Mouse (Mus musculus) hindbrain, embryonic 16.5 days (tissue): Measurements from ENCODE around the gene Pip4p1. TPM values are rescaled to one million over a fixed set of nuclear protein-coding genes. Genes with fewer than 3 reads are reported as not detected.
A peak's percentile ranks its signal among the peaks of the same experiment; 100 is the strongest.
"Not testable (repeated sequence)": the region's sequence is repeated elsewhere in the genome, so short reads cannot be mapped to it uniquely, and the experiment has no call there.

Experiments
- ATAC-seq: fragments of 200-750 bp; cut with Nextera tagmentation; 2 replicates; pipeline ENCODE4 v1.8.0; 2017; ENCODE audit warnings: moderate TSS enrichment, moderate library complexity
- H3K27ac ChIP-seq: fragments of 300-500 bp; sonication (generic); 2 replicates; pipeline ENCODE4 v1.5.1; 2014; ENCODE audit warnings: low read depth, mild to moderate bottlenecking, control low read depth, low read length, moderate library complexity
- H3K27me3 ChIP-seq: fragments of 300-500 bp; sonication (generic); replicated peaks from 2 replicates; pipeline ENCODE4 v1.6.1; 2014; ENCODE audit warnings: low read length; ENCODE audit not compliant: control insufficient read depth, insufficient read depth
- H3K36me3 ChIP-seq: fragments of 300-500 bp; sonication (generic); 2 replicates; pipeline ENCODE4 v1.6.1; 2014; ENCODE audit warnings: mild to moderate bottlenecking, low read length, moderate library complexity, mixed read lengths; ENCODE audit not compliant: control insufficient read depth, insufficient read depth
- H3K4me1 ChIP-seq: fragments of 300-500 bp; sonication (generic); 2 replicates; pipeline ENCODE4 v1.6.1; 2014; ENCODE audit warnings: low read depth, low read length; ENCODE audit not compliant: control insufficient read depth, insufficient read depth
- H3K4me2 ChIP-seq: fragments of 300-500 bp; sonication (generic); 2 replicates; pipeline ENCODE4 v1.6.1; 2014; ENCODE audit warnings: mild to moderate bottlenecking, low read length, control low read depth, moderate library complexity
- H3K4me3 ChIP-seq: fragments of 300-500 bp; sonication (generic); 2 replicates; pipeline ENCODE4 v1.5.1; 2014; ENCODE audit warnings: mild to moderate bottlenecking, low read length, control low read depth, moderate library complexity
- H3K9ac ChIP-seq: fragments of 300-500 bp; sonication (generic); 2 replicates; pipeline ENCODE4 v1.6.1; 2014; ENCODE audit warnings: low read depth, mild to moderate bottlenecking, control low read depth, low read length, moderate library complexity
- H3K9me3 ChIP-seq: fragments of 300-500 bp; sonication (generic); 2 replicates; pipeline ENCODE4 v1.6.1; 2014; ENCODE audit warnings: mild to moderate bottlenecking, low read length, moderate library complexity; ENCODE audit not compliant: control insufficient read depth
- WGBS: fragments of 180-500 bp; shearing (Covaris S2); extraction: QIAGEN DNeasy Blood & Tissue Kit; methylation state at CpG from one replicate; pipeline ENCODE4 v1.1.7; 2014; 5-methylcytosine and 5-hydroxymethylcytosine counted together
- polyA plus RNA-seq: library from polyadenylated mRNA; unstranded; fragments of >200 nt; fragmentation: Nextera tagmentation; extraction: Ambion mirVana; gene quantifications from 2 replicates; pipeline ENCODE4 v1.2.1, GENCODE M21; 2015

Pip4p1 gene
- polyA plus RNA-seq, 1 experiment from 2014 or later: 104 TPM

GRCm38 (mm10) chr14:50944668-50945033 is 14.0 kb upstream of the Pip4p1 start:
- ATAC-seq: peak; percentile 97
- Histone ChIP-seq H3K4me2 (peak overlapping the region; percentile 59), H3K9ac (peak overlapping the region; percentile 61), H3K27ac (peak overlapping the region; percentile 79), H3K4me3 (peak overlapping the region; percentile 48)
- H3K9me3 ChIP-seq, H3K36me3 ChIP-seq, H3K27me3 ChIP-seq, H3K4me1 ChIP-seq: not testable (repeated sequence)
- WGBS: 0% methylated on average over 15 of the region's 15 CpGs

GRCm38 (mm10) chr14:50943932-50944667 is 13.4 kb upstream of the Pip4p1 start, which contains the start of gene Gm49342:
Gene Gm49342 (plus strand): TSS chr14:50944517.
- peak within 1 kb of the TSS; percentile 79 for H3K27ac ChIP-seq
- 16% methylated on average over 31 of the region's 31 CpGs for WGBS

GRCm38 (mm10) chr14:50938940-50939339 is 8.3 kb upstream of the Pip4p1 start:
- WGBS: 52% methylated on average over 2 of the region's 2 CpGs
- Histone ChIP-seq H3K4me1 (no peaks in the 10 kb centered on the region), H3K4me2 (no peak overlapping the region), H3K9ac (no peak overlapping the region), H3K9me3 (no peaks in the 10 kb centered on the region), H3K36me3 (no peaks in the 10 kb centered on the region), H3K4me3 (no peak overlapping the region), H3K27ac (no peak overlapping the region), H3K27me3 (no peaks in the 10 kb centered on the region)
- ATAC-seq: no peak

More at GRCm38 (mm10) chr14:50943932-50944667, 13.4 kb upstream of the Pip4p1 start, which contains the start of gene Gm49342:
- H3K27me3 ChIP-seq: no peaks in the 10 kb centered on the region
- peak within 1 kb of the TSS; percentile 61 for H3K9ac ChIP-seq
- H3K4me2 ChIP-seq: peak within 1 kb of the TSS; percentile 59
- no peaks in the 10 kb centered on the region for H3K36me3 ChIP-seq
- peak within 1 kb of the TSS; percentile 48 for H3K4me3 ChIP-seq
- ATAC-seq: peak; percentile 99
- H3K4me1 ChIP-seq: no peaks in the 10 kb centered on the region
- no peaks in the 10 kb centered on the region for H3K9me3 ChIP-seq

- Histone ChIP-seq H3K9ac (no peak overlapping the region), H3K36me3 (no peaks in the 10 kb centered on the region), H3K4me3 (no peak overlapping the region), H3K9me3 (no peaks in the 10 kb centered on the region), H3K27me3 (no peaks in the 10 kb centered on the region), H3K27ac (no peak overlapping the region), H3K4me1 (no peaks in the 10 kb centered on the region), H3K4me2 (no peak overlapping the region)
- 93% methylated on average over 3 of the region's 3 CpGs for WGBS
- ATAC-seq: no peak
Observed at GRCm38 (mm10) chr14:50938119-50938908, 7.7 kb upstream of the Pip4p1 start.

- H3K36me3 ChIP-seq: no peaks in the 10 kb centered on the region
- no peak overlapping the region for H3K4me2 ChIP-seq
- 64% methylated on average over 1 of the region's 1 CpGs for WGBS
- no peak overlapping the region for H3K27ac ChIP-seq
- H3K9me3 ChIP-seq: no peaks in the 10 kb centered on the region
- H3K4me1 ChIP-seq: peaks cover 2% of the 10 kb centered on the region
- H3K9ac ChIP-seq: no peak overlapping the region
- ATAC-seq: no peak
- no peak overlapping the region for H3K4me3 ChIP-seq
- H3K27me3 ChIP-seq: no peaks in the 10 kb centered on the region
Observed at GRCm38 (mm10) chr14:50936649-50937048, 6.0 kb upstream of the Pip4p1 start.

- 12% methylated on average over 12 of the region's 12 CpGs for WGBS
- peaks cover 19% of the 10 kb centered on the region for H3K36me3 ChIP-seq
- peak overlapping the region; percentile 90 for H3K4me3 ChIP-seq
- H3K27me3 ChIP-seq: no peaks in the 10 kb centered on the region
- H3K4me1 ChIP-seq: peaks cover 17% of the 10 kb centered on the region
- no peaks in the 10 kb centered on the region for H3K9me3 ChIP-seq
- peak overlapping the region; percentile 78 for H3K4me2 ChIP-seq
- peak overlapping the region; percentile 73 for H3K9ac ChIP-seq
- peak overlapping the region; percentile 88 for H3K27ac ChIP-seq
- ATAC-seq: no peak
Observed at GRCm38 (mm10) chr14:50931493-50932020, 901 bp upstream of the Pip4p1 start.

GRCm38 (mm10) chr14:50930377-50930753 is 291 bp downstream of the Pip4p1 start:
- ATAC-seq: peak; percentile 41
- Histone ChIP-seq H3K27ac (peak overlapping the region; percentile 91), H3K36me3 (peaks cover 22% of the 10 kb centered on the region), H3K9ac (peak overlapping the region; percentile 98), H3K4me1 (peaks cover 24% of the 10 kb centered on the region), H3K9me3 (no peaks in the 10 kb centered on the region), H3K4me2 (peak overlapping the region; percentile 88), H3K4me3 (peak overlapping the region; percentile 90), H3K27me3 (no peaks in the 10 kb centered on the region)
- under 1% methylated on average over 24 of the region's 38 CpGs for WGBS

- WGBS: 14% methylated on average over 10 of the region's 10 CpGs
- Histone ChIP-seq H3K9ac (peak overlapping the region; percentile 98), H3K4me3 (peak overlapping the region; percentile 90), H3K27me3 (no peaks in the 10 kb centered on the region), H3K27ac (peak overlapping the region; percentile 91), H3K9me3 (no peaks in the 10 kb centered on the region), H3K36me3 (peaks cover 22% of the 10 kb centered on the region), H3K4me2 (peak overlapping the region; percentile 88), H3K4me1 (peaks cover 24% of the 10 kb centered on the region)
- ATAC-seq: no peak
Observed at GRCm38 (mm10) chr14:50929951-50930350, 705 bp downstream of the Pip4p1 start.

- peaks cover 22% of the 10 kb centered on the region for H3K36me3 ChIP-seq
- H3K9ac ChIP-seq: no peak overlapping the region
- no peaks in the 10 kb centered on the region for H3K9me3 ChIP-seq
- no peak overlapping the region for H3K4me3 ChIP-seq
- no peak overlapping the region for H3K4me2 ChIP-seq
- H3K27me3 ChIP-seq: no peaks in the 10 kb centered on the region
- WGBS: 73% methylated on average over 3 of the region's 3 CpGs
- peaks cover 31% of the 10 kb centered on the region for H3K4me1 ChIP-seq
- ATAC-seq: no peak
- H3K27ac ChIP-seq: no peak overlapping the region
Observed at GRCm38 (mm10) chr14:50927366-50927765, 3.3 kb downstream of the Pip4p1 start.
